Mouse (Mus musculus) kidney, adult 9 months (tissue): ENCODE data around the gene Ccdc93.

Experiments
- DNase-seq: peaks from one replicate; pipeline ENCODE4 v3.0.0; 2022

Ccdc93 gene

DNA sequence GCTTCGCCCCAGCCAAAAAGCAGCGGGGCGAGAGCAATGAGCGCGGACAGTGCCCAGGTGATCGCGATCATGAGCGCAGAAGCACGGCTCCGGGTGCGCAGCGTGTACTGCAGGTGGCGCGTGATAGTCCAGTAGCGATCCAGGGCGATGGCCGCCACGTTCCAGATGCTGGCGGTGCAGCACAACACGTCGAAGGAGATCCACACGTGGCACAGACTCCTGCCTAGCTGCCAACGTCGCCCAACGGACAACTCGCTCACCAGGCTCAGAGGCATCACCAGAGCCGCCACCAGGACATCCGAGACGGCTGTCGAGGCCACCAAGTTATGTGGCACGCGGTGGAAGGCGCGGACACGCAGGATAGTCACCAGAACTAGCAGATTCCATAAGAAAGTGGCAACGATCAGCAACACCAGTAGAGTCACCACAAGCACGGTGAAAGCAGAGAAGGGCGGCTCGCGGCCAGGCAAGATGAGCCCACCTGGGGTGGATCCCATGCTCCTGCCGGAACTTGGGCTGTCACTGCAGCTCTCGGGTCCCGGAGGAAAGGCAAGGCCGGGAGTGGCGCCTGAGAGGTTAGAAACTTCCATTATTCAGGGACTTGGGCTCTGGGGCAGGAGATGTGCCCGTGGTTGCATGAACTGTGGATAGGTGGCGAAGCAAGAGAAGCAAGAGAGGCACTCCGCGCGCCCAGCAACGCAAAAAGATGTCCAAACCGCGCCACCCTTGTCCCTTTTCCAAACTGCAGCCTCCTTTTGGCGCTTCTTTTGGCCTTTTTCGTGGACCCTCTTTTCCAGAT is 97.0 kb downstream of the Ccdc93 start:
- no peak for DNase-seq

DNA sequence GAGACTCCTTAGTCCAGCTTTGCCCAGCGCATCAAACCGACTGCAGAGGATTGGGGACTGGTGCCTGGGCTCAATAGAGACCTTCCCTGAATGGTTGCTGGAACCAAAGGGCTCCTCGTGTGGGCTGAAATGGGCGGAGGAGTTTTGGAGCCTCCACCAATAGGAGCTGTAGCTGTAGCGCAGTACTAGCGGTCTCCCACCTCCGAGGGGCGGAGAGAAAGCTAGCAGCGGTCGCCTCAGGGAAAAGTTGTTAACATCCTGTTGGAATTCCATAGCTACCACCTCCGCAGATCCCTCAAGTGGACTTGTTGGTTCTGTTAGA is 97.5 kb downstream of the Ccdc93 start, which contains the start of gene Htr5b:
Gene Htr5b, minus strand, starts transcription at position 67 of the 322 bp plus-strand sequence.
- DNase-seq, result no peak

DNA sequence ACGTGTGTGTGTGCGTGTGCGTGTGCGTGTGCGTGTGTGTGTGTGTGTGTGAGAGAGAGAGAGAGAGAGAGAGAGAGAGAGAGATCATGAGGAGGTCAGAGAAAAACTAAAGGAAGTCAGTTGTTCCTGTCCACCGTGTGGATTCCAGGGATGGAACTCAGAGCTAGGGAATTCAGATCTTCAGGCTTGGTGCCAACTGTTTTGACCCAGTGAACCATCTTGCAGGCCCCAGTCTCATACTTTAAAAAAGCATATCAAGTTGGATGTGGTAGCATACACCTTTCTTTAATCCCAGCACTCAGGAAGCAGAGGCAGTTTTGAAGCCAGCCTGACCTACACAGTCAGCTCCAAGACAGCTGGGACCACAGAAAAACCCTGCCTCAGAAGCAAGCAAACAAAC is 98.4 kb downstream of the Ccdc93 start:
- DNase-seq, result no peak

DNA sequence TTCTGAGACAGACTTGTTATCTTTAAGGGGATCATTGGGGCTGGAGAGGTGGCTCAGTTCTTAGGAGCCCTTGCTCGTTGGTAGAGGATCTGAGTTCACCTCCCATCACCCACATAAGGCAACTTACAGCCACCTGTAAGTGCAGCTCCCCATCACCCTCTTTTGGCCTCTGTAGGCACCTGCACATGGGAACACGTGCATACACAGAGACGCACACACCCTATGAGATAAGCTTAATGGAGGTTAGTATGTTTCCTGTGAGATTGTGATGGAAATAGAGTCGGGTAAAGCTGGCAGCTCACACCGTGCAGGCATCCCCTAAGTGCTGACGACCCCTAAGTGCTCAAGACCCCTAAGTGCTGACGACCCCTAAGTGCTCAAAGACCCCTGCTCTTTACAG is 100.6 kb downstream of the Ccdc93 start:
- no peak for DNase-seq

DNA sequence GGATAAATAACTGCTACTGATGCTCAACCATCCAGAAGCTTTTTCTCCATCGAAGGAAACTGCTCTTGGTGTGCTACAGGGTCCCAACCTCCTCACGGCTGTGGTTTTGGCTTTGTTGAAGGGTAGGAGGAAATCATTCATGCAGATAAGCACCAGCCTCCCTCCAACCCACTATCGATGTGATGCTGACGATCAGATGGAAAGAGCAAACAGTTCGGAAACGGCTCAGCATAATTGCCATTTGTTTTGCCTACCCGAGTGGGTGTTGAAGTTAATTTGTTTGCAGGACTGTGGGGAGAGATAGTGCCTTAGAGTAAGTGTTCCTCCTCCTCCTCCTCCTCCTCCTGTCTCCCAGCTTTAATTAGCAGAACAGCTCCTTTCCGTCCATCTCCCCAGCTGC is 109.5 kb downstream of the Ccdc93 start:
- DNase-seq, result no peak

DNA sequence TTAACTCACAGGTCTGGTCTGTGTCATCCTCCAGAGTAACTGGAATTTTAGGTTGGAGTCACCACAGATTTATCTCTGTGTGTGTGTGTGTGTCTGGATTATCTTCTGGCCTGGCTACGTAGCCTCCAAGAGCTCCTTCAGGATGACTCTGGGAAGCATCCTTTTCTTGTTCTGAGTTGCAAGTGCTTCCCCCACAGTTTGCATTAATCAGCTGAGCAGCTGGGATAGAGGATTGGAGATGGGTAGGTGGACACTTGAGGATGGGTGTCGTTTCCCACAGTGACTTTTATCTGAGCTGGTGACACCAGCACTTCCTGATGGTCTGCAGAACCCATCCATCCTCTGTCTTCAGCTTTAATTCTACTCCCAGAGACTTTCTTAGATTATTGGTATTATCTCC is 116.0 kb downstream of the Ccdc93 start:
- DNase-seq, result no peak

DNA sequence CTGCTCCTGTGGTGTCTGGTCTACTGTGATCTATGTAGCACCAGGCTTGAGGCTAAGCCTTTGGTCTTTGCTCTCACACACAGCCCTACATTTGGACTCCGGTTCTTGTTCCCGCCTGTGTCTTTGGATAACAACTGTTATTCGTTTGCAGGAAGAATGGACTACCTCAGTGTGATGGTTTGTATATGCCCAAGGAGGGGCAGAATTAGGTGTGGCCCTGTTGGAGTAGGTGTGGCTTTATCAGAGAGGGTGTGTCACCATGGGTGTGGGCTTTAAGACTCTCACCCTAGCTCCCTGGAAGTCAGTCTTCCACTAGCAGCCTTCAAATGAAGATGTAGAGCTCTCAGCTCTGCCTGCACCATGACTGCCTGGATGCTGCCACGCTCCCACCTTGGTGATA is 117.8 kb downstream of the Ccdc93 start:
- DNase-seq, result no peak

DNA sequence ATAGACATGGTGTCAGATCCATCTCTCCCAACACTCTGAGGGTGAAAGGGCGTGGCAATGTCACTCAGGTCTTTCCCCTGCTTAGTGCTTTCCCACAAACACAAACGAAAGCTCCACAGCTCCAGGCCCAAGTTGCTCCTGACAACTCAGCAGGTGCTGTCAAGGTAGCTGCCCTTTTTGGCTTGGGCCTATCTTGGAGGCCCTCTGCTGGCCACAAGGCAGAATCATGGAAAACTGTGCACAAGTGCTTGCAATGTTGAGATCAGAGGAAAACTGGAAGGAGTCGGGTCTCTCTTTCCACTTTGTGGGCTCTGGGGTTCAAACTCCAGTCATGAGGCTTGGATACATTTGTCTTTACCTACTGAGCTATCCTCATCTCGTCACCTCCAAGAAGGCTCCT is 118.6 kb downstream of the Ccdc93 start:
- peak; percentile 9 for DNase-seq

DNA sequence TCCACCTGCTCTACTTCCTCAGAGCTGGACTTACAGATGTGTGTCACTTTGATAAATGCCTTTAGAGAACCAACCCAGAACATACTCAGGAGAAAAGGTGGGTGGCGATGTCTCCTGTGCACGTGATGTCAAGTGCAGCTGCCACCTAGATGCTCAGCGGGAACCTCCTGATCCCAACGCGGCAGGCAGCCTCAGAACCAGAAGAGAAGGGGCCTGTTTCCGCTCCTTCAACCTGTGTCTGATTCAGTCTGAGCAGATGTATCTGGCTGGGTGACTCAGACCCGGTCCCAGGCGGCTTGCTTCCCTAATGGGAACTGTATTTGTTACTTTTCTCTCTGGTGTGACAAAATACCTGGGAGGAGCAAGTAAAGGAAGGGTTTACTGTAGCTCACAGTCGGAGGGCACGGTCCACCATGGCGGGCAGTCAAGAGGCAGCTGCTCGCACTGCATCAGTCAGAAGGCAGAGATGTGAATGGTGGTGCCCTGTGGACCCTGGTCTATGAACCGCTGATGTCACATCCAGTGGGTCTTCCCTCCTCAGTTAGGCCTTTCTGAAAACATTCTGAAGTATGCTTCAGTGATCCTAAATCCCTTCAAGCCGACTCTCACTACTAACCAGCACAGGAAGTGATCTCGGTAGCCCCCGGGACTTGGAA is 120.1 kb downstream of the Ccdc93 start:
- no peak for DNase-seq

DNA sequence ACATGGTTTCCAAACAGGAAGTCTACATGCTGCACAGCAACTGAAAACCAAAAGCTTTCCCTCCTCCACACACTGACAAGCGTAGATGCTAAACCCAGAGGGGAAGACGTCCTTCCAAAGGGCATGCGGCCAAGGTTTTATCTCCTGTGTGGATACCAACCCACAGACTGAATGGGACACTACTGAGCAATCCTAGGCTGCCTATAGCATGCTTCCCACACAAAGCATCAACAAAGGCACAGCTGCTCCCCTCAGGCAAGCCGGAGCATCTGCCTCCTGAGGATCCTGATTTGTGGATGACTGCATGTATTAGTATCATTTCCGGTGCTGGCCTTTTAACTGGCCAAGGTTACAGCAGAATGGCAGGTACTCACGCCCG is 120.6 kb downstream of the Ccdc93 start:
- no peak for DNase-seq
